In genomic region chr6:148443291-148443725, GRCm38 (mm10) we compare ENCODE assay signal across 7 mouse cellular contexts. TPM values are rescaled to one million over a fixed set of nuclear protein-coding genes. Genes with fewer than 3 reads are reported as not detected.
DNase-seq lines count a peak whose midpoint lies in the region; ATAC-seq and TF ChIP-seq lines count a peak whose summit lies in the region.

No protein-coding gene starts in this region.

- peak overlapping the region; percentile 88 for H3K4me3 ChIP-seq in megakaryocyte, embryonic 14.5 days (replicated peaks)
- peak overlapping the region; percentile 64 for H3K4me3 ChIP-seq in forebrain, embryonic 14.5 days (ENCODE audit: low read depth, low read length)
- H3K4me3 ChIP-seq in hindbrain, embryonic 15.5 days, result peak overlapping the region; percentile 87
- H3K4me3 ChIP-seq in lung, postnatal 0 days (ENCODE audit: low read depth, low read length), result peak overlapping the region; percentile 72
- peak overlapping the region; percentile 65 for H3K4me3 ChIP-seq in stomach, embryonic 14.5 days (ENCODE audit: low read depth, low read length)

- no peak overlapping the region for H3K27ac ChIP-seq in forebrain, embryonic 14.5 days (ENCODE audit: low read depth, low read length)
- H3K27ac ChIP-seq in hindbrain, embryonic 15.5 days (replicated peaks), result peak overlapping the region; percentile 80; the same call in 1 of the 2 replicates
- H3K27ac ChIP-seq in lung, postnatal 0 days (ENCODE audit: low read length), result no peak overlapping the region
- H3K27ac ChIP-seq in stomach, embryonic 14.5 days (ENCODE audit: low read length), result no peak overlapping the region

- 2% methylated on average over 15 of the region's 15 CpGs for WGBS in forebrain, embryonic 14.5 days
- 3% methylated on average over 15 of the region's 15 CpGs for WGBS in hindbrain, embryonic 15.5 days
- 4% methylated on average over 15 of the region's 15 CpGs for WGBS in lung, postnatal 0 days
- WGBS in stomach, embryonic 14.5 days, result 2% methylated on average over 15 of the region's 15 CpGs

- no peaks in the 10 kb centered on the region for H3K36me3 ChIP-seq in megakaryocyte, embryonic 14.5 days (replicated peaks; ENCODE audit: low read length)
- H3K36me3 ChIP-seq in forebrain, embryonic 14.5 days (ENCODE audit: control insufficient read depth, insufficient read depth, low read length), result no peaks in the 10 kb centered on the region
- no peaks in the 10 kb centered on the region for H3K36me3 ChIP-seq in hindbrain, embryonic 15.5 days
- H3K36me3 ChIP-seq in lung, postnatal 0 days (ENCODE audit: insufficient read depth, low read length), result no peaks in the 10 kb centered on the region
- H3K36me3 ChIP-seq in stomach, embryonic 14.5 days (ENCODE audit: control insufficient read depth, insufficient read depth, low read length), result no peaks in the 10 kb centered on the region

- H3K4me1 ChIP-seq in megakaryocyte, embryonic 14.5 days, result peaks cover 25% of the 10 kb centered on the region
- peaks cover 4% of the 10 kb centered on the region for H3K4me1 ChIP-seq in forebrain, embryonic 14.5 days (ENCODE audit: control insufficient read depth, insufficient read depth, low read length)
- peaks cover 33% of the 10 kb centered on the region for H3K4me1 ChIP-seq in hindbrain, embryonic 15.5 days (replicated peaks)
- H3K4me1 ChIP-seq in lung, postnatal 0 days (ENCODE audit: insufficient read depth, low read depth, low read length), result peaks cover 9% of the 10 kb centered on the region; the same call in 1 of the 2 replicates
- peaks cover 5% of the 10 kb centered on the region; the same call in 1 of the 2 replicates for H3K4me1 ChIP-seq in stomach, embryonic 14.5 days (ENCODE audit: control insufficient read depth, insufficient read depth, low read length)

- DNase-seq in forebrain, embryonic 14.5 days (ENCODE audit: low spot score), result peak; percentile 26
- DNase-seq in lung, postnatal 0 days (ENCODE audit: low spot score), result no peak
- no peak for DNase-seq in cerebellum, adult 9-10 months

- no peak for ATAC-seq in megakaryocyte, adult 5-6 weeks (ENCODE audit: poor library complexity, severe bottlenecking)
- no peak; the same call in none of the 2 replicates for ATAC-seq in forebrain, embryonic 14.5 days
- ATAC-seq in hindbrain, embryonic 15.5 days (ENCODE audit: low FRiP score, low read depth), result 0 out of 2 replicates have a peak, but pooled peaks have one; percentile 8
- ATAC-seq in lung, postnatal 0 days, result no peak
- no peak; the same call in 1 of the 2 replicates for ATAC-seq in stomach, embryonic 14.5 days (ENCODE audit: insufficient number of reproducible peaks, insufficient read depth, low FRiP score, low read depth)

- H3K9ac ChIP-seq in forebrain, embryonic 14.5 days (ENCODE audit: low read length), result peak overlapping the region; percentile 75
- H3K9ac ChIP-seq in hindbrain, embryonic 15.5 days, result peak overlapping the region; percentile 81
- peak overlapping the region; percentile 47 for H3K9ac ChIP-seq in lung, postnatal 0 days (replicated peaks; ENCODE audit: low read depth)
- H3K9ac ChIP-seq in stomach, embryonic 14.5 days (replicated peaks; ENCODE audit: low read depth, low read length), result peak overlapping the region; percentile 53

- peaks cover 78% of the 10 kb centered on the region for H3K27me3 ChIP-seq in megakaryocyte, embryonic 14.5 days (replicated peaks)
- H3K27me3 ChIP-seq in forebrain, embryonic 14.5 days (replicated peaks; ENCODE audit: control insufficient read depth, insufficient read depth, low read length), result peaks cover 15% of the 10 kb centered on the region; the same call in 1 of the 2 replicates
- no peaks in the 10 kb centered on the region; the same call in 1 of the 2 replicates for H3K27me3 ChIP-seq in hindbrain, embryonic 15.5 days
- peaks cover 8% of the 10 kb centered on the region; the same call in 1 of the 2 replicates for H3K27me3 ChIP-seq in lung, postnatal 0 days (replicated peaks; ENCODE audit: insufficient read depth, low read length)
- no peaks in the 10 kb centered on the region for H3K27me3 ChIP-seq in stomach, embryonic 14.5 days (ENCODE audit: control insufficient read depth, insufficient read depth, low read length)

- TF ChIP-seq CTCF in lung, postnatal 0 days (IDR thresholded peaks at IDR 0.05), result no peak

- peaks cover 3% of the 10 kb centered on the region for H3K9me3 ChIP-seq in megakaryocyte, embryonic 14.5 days
- H3K9me3 ChIP-seq in forebrain, embryonic 14.5 days (replicated peaks; ENCODE audit: control insufficient read depth, low read length), result no peaks in the 10 kb centered on the region
- no peaks in the 10 kb centered on the region for H3K9me3 ChIP-seq in hindbrain, embryonic 15.5 days
- no peaks in the 10 kb centered on the region for H3K9me3 ChIP-seq in lung, postnatal 0 days (ENCODE audit: low read length)
- no peaks in the 10 kb centered on the region for H3K9me3 ChIP-seq in stomach, embryonic 14.5 days (ENCODE audit: control insufficient read depth, low read depth, low read length)

- H3K4me2 ChIP-seq in forebrain, embryonic 14.5 days (ENCODE audit: low read length), result peak overlapping the region; percentile 94
- peak overlapping the region; percentile 92 for H3K4me2 ChIP-seq in hindbrain, embryonic 15.5 days
- H3K4me2 ChIP-seq in lung, postnatal 0 days (replicated peaks; ENCODE audit: low read depth, low read length), result peak overlapping the region; percentile 95
- H3K4me2 ChIP-seq in stomach, embryonic 14.5 days (replicated peaks; ENCODE audit: low read depth, low read length), result peak overlapping the region; percentile 91

- no peak for TF ChIP-seq EP300 in lung, postnatal 0 days (IDR thresholded peaks at IDR 0.05)

RNA-seq across cellular contexts. Expression of gene Tmtc1, which starts 0.9 kb away (rescaled TPM):
- not detected in 2 replicates for polyA plus RNA-seq in megakaryocyte, embryonic 14.5 days (2012; ENCODE audit: insufficient read depth, low replicate concordance)
- not detected in 2 replicates for total RNA-seq in megakaryocyte, adult 5-6 weeks (2015)
- total RNA-seq in megakaryocyte, adult 5-6 weeks (2017), result 0.07 and 0.12 TPM in 2 replicates
- polyA plus RNA-seq in forebrain, embryonic 14.5 days (2014; fragmentation: Nextera tagmentation; extraction: Ambion mirVana), result 1.3 and 2.3 TPM in 2 replicates
- polyA plus RNA-seq in hindbrain, embryonic 15.5 days (2015; fragmentation: Nextera tagmentation; extraction: Ambion mirVana), result 3.1 and 3.6 TPM in 2 replicates
- polyA plus RNA-seq in lung, postnatal 0 days (2015; fragmentation: Nextera tagmentation; extraction: Ambion mirVana), result 2.2 and 2.7 TPM in 2 replicates
- polyA plus RNA-seq in stomach, embryonic 14.5 days (2014; fragmentation: Nextera tagmentation; extraction: Ambion mirVana), result 2.8 and 3.3 TPM in 2 replicates
